Mouse (Mus musculus): ENCODE measurements at regions not wholly inside any gene's neighbourhood (a gene's known extent, or its start where the extent isn't known, plus 50 kb on each side); places are given as distances from the start of the nearest gene placed in this dataset.

- H3K9ac ChIP-seq (replicated peaks; ENCODE audit: low read length, poor library complexity, severe bottlenecking) = no peak overlapping the region
- H3K4me3 ChIP-seq (ENCODE audit: low read depth, low read length) = no peak overlapping the region
- H3K36me3 ChIP-seq (ENCODE audit: insufficient read depth, low read length) = no peaks in the 10 kb centered on the region
- no peaks in the 10 kb centered on the region for H3K4me1 ChIP-seq (ENCODE audit: insufficient read depth, low read length)
- H3K27ac ChIP-seq (ENCODE audit: low read depth, low read length) = no peak overlapping the region
- no peak overlapping the region for H3K4me2 ChIP-seq (ENCODE audit: low read depth, low read length, poor library complexity, severe bottlenecking)
- no peak for DNase-seq (ENCODE audit: low spot score)
- H3K9me3 ChIP-seq (ENCODE audit: low read length) = no peaks in the 10 kb centered on the region
- H3K27me3 ChIP-seq (ENCODE audit: insufficient read depth, low read length) = no peaks in the 10 kb centered on the region
- 57% methylated on average over 3 of the region's 3 CpGs for WGBS
- no peak for TF ChIP-seq CTCF (IDR thresholded peaks at IDR 0.05)
- no peak for ATAC-seq (ENCODE audit: low FRiP score)
These were observed 50.1 kb upstream of the Gadd45a start for GRCm38 (mm10) chr6:67087393-67087792.
